Comparison of ENCODE assay signal across 12 mouse cellular contexts in the genomic region with DNA sequence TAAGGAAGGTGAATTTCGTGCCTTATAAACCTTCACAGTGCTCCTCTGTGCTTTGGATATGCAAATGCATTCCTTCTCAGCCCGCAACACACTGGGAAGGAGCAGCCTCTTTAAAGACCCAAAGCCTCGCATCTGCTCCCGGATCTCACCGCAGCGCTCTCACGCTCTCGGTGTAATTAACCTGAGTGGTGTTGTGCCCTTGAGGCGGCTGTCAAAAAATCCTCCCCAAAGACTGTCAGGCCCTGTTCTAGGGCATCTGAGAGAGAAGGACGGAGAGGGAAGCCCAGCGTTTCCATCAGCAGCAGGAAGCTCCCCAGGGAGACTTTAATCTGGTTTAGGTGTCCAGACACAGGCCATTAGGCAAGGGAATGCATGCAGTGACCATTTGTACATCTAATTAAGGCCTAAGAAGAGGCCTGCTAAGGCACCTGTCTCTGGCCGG. TPM values are rescaled to one million over a fixed set of nuclear protein-coding genes. Genes with fewer than 3 reads are reported as not detected.
DNase-seq lines count a peak whose midpoint lies in the region; ATAC-seq and TF ChIP-seq lines count a peak whose summit lies in the region.
"Had no signal": no experiment of that assay in that cellular context is flagged by ENCODE, and none has a peak within 500 bp of the region (broad histone marks: within the 10 kb centered on the region; RNA-seq: fewer than 3 reads in every experiment).

No protein-coding gene starts in this region.

- H3K27me3 ChIP-seq in heart, embryonic 12.5 days (replicated peaks), result peaks cover 41% of the 10 kb centered on the region
- H3K27me3 ChIP-seq in forebrain, postnatal 0 days (ENCODE audit: insufficient read depth, low read length), result no peaks in the 10 kb centered on the region
- H3K27me3 ChIP-seq in midbrain, embryonic 13.5 days, result peaks cover 12% of the 10 kb centered on the region; the same call in 1 of the 2 replicates

- H3K4me1 ChIP-seq in heart, embryonic 12.5 days (replicated peaks), result no peaks in the 10 kb centered on the region
- H3K4me1 ChIP-seq in forebrain, postnatal 0 days (ENCODE audit: insufficient read depth), result peaks cover 15% of the 10 kb centered on the region
- H3K4me1 ChIP-seq in midbrain, embryonic 13.5 days (replicated peaks), result peaks cover 25% of the 10 kb centered on the region

- DNase-seq in heart, adult 18-20 months, result no peak
- peak; percentile 71 for DNase-seq in R1 (ENCODE audit: low read depth, low spot score)
- DNase-seq in forebrain, postnatal 0 days, result no peak
- no peak for DNase-seq in layer of hippocampus, postnatal 14 days (ENCODE audit: low spot score in 2 of 2)
- no peak for DNase-seq in adrenal gland, adult (ENCODE audit: inconsistent age in 2 of 2, low spot score in 1 of 2)
- DNase-seq: adrenal gland, postnatal 25 days; B cell, adult 2 months had no signal

- WGBS in heart, embryonic 12.5 days, result 7% methylated on average over 12 of the region's 12 CpGs
- WGBS in forebrain, postnatal 0 days, result 5% methylated on average over 12 of the region's 12 CpGs
- WGBS in midbrain, embryonic 13.5 days, result under 1% methylated on average over 12 of the region's 12 CpGs

- TF ChIP-seq CTCF in forebrain, postnatal 0 days (IDR thresholded peaks at IDR 0.05; ENCODE audit: low read depth), result no peak

- H3K4me3 ChIP-seq in heart, embryonic 12.5 days, result no peak overlapping the region
- H3K4me3 ChIP-seq in forebrain, postnatal 0 days (ENCODE audit: low read depth, low read length), result no peak overlapping the region
- H3K4me3 ChIP-seq in midbrain, embryonic 13.5 days (replicated peaks), result 0 out of 2 replicates have a peak overlapping the region, but pooled peaks have one; percentile 13

- ATAC-seq in heart, embryonic 12.5 days (ENCODE audit: insufficient number of reproducible peaks, low FRiP score), result no peak
- ATAC-seq in forebrain, postnatal 0 days, result peak; percentile 32; the same call in 1 of the 2 replicates
- ATAC-seq in midbrain, embryonic 13.5 days, result peak; percentile 55
- no peak for ATAC-seq in CD4-positive, CD25-positive, alpha-beta regulatory T cell, adult 4 months
- ATAC-seq: intestine, embryonic 16.5 days had no signal

- H3K9me3 ChIP-seq in heart, embryonic 12.5 days (replicated peaks), result no peaks in the 10 kb centered on the region
- H3K9me3 ChIP-seq in forebrain, postnatal 0 days (ENCODE audit: low read length), result no peaks in the 10 kb centered on the region
- H3K9me3 ChIP-seq in midbrain, embryonic 13.5 days, result no peaks in the 10 kb centered on the region

- no peak overlapping the region for H3K27ac ChIP-seq in heart, embryonic 12.5 days (ENCODE audit: poor library complexity, severe bottlenecking)
- no peak overlapping the region for H3K27ac ChIP-seq in forebrain, postnatal 0 days (ENCODE audit: low read depth, low read length)
- peak overlapping the region; percentile 3; the same call in 1 of the 2 replicates for H3K27ac ChIP-seq in midbrain, embryonic 13.5 days

- H3K36me3 ChIP-seq in heart, embryonic 12.5 days, result no peaks in the 10 kb centered on the region
- H3K36me3 ChIP-seq in forebrain, postnatal 0 days (ENCODE audit: insufficient read depth), result no peaks in the 10 kb centered on the region
- H3K36me3 ChIP-seq in midbrain, embryonic 13.5 days, result no peaks in the 10 kb centered on the region

- peak overlapping the region; percentile 51 for H3K4me2 ChIP-seq in heart, embryonic 12.5 days
- peak overlapping the region; percentile 35 for H3K4me2 ChIP-seq in forebrain, postnatal 0 days (ENCODE audit: low read depth)
- peak overlapping the region; percentile 44 for H3K4me2 ChIP-seq in midbrain, embryonic 13.5 days (replicated peaks)

- no peak overlapping the region for H3K9ac ChIP-seq in heart, embryonic 12.5 days
- no peak overlapping the region for H3K9ac ChIP-seq in forebrain, postnatal 0 days
- H3K9ac ChIP-seq in midbrain, embryonic 13.5 days (replicated peaks), result peak overlapping the region; percentile 48; the same call in 1 of the 2 replicates

RNA-seq across cellular contexts. Expression of a gene that starts 5.5 kb away (rescaled TPM):
- polyA plus RNA-seq in heart, embryonic 12.5 days (2016; fragmentation: Nextera tagmentation; extraction: Ambion mirVana), result 18.5 and 18.7 TPM in 2 replicates
- 10 to 100 TPM; 27.0 to 29.3 TPM for total RNA-seq in heart, adult 18-20 months (2021)
- 40.9 and 43.7 TPM in 2 replicates for total RNA-seq in forebrain, postnatal 0 days (2014; rRNA removed)
- 16.2 and 19.0 TPM in 2 replicates for polyA plus RNA-seq in forebrain, postnatal 0 days (2015; fragmentation: Nextera tagmentation; extraction: Ambion mirVana)
- polyA plus RNA-seq in midbrain, embryonic 13.5 days (2015; fragmentation: Nextera tagmentation; extraction: Ambion mirVana), result 25.1 and 29.8 TPM in 2 replicates
- total RNA-seq in layer of hippocampus, postnatal 14 days (2021), result 10 to 100 TPM; 47.4 to 50.8 TPM
- polyA plus RNA-seq in CD4-positive, CD25-positive, alpha-beta regulatory T cell, adult 4 months (2017; shearing (Covaris generic)), result 10 to 100 TPM; 13.9 to 21.5 TPM

RNA-seq across cellular contexts. Expression of a gene that starts 40.8 kb away (rescaled TPM):
- polyA plus RNA-seq in heart, embryonic 12.5 days (2016; fragmentation: Nextera tagmentation; extraction: Ambion mirVana), result not detected in 2 replicates
- total RNA-seq in heart, adult 18-20 months (2021), result under 1 TPM in 1 of 2 experiments, not detected in 1; 0.10 TPM
- total RNA-seq in forebrain, postnatal 0 days (2014; rRNA removed), result 31.2 and 33.2 TPM in 2 replicates
- 6.5 and 9.4 TPM in 2 replicates for polyA plus RNA-seq in forebrain, postnatal 0 days (2015; fragmentation: Nextera tagmentation; extraction: Ambion mirVana)
- 2.5 and 2.7 TPM in 2 replicates for polyA plus RNA-seq in midbrain, embryonic 13.5 days (2015; fragmentation: Nextera tagmentation; extraction: Ambion mirVana)
- total RNA-seq in layer of hippocampus, postnatal 14 days (2021), result 10 to 100 TPM; 28.2 to 29.7 TPM
- polyA plus RNA-seq in CD4-positive, CD25-positive, alpha-beta regulatory T cell, adult 4 months (2017; shearing (Covaris generic)), result not detected
- polyA plus RNA-seq: liver, embryonic 16.5 days had no signal

Comparison
In these comparisons a context has a peak if more than half of its experiments do, and no peak if none do; other contexts are left out.
1. ATAC-seq: peak in forebrain, postnatal 0 days (single experiment) and midbrain, embryonic 13.5 days (single experiment); none in heart, embryonic 12.5 days (single experiment) and CD4-positive, CD25-positive, alpha-beta regulatory T cell, adult 4 months (single experiment).
2. Peak in every context shown above with its lines, with median percentiles within 50 percentile points of each other: H3K4me2 ChIP-seq.